Mouse (Mus musculus) heart, postnatal 0 days (tissue): Measurements from ENCODE around the gene Fam129c. TPM values are rescaled to one million over a fixed set of nuclear protein-coding genes. Genes with fewer than 3 reads are reported as not detected.

Source experiments
- ATAC-seq: fragments of 200-750 bp; cut with Nextera tagmentation; 2 replicates; pipeline ENCODE4 v1.8.0; 2017; ENCODE audit warnings: low read depth, moderate number of reproducible peaks, moderate library complexity; ENCODE audit not compliant: insufficient read depth
- DNase-seq: peaks from one replicate; pipeline ENCODE4 v3.0.0-alpha.2; 2016; ENCODE audit warnings: low spot score
- H3K27ac ChIP-seq: fragments of 300-500 bp; sonication (generic); 2 replicates; pipeline ENCODE4 v1.5.1; 2014; ENCODE audit warnings: low read depth, mild to moderate bottlenecking
- H3K27me3 ChIP-seq: fragments of 300-500 bp; sonication (generic); 2 replicates; pipeline ENCODE4 v1.6.1; 2014; ENCODE audit warnings: low read length, mixed read lengths; ENCODE audit not compliant: control insufficient read depth, insufficient read depth
- H3K36me3 ChIP-seq: fragments of 300-500 bp; sonication (generic); replicated peaks from 2 replicates; pipeline ENCODE4 v1.6.1; 2014; ENCODE audit warnings: low read length, mixed read lengths; ENCODE audit not compliant: control insufficient read depth, insufficient read depth
- H3K4me1 ChIP-seq: fragments of 300-500 bp; sonication (generic); 2 replicates; pipeline ENCODE4 v1.6.1; 2014; ENCODE audit warnings: antibody characterized with exemption; ENCODE audit not compliant: control insufficient read depth, insufficient read depth
- H3K4me2 ChIP-seq: fragments of 300-500 bp; sonication (generic); 2 replicates; pipeline ENCODE4 v1.6.1; 2014; ENCODE audit warnings: low read depth, mild to moderate bottlenecking, low read length, moderate library complexity
- H3K4me3 ChIP-seq: fragments of 300-500 bp; sonication (generic); 2 replicates; pipeline ENCODE4 v1.5.1; 2014; ENCODE audit warnings: low read depth, low read length
- H3K9ac ChIP-seq: fragments of 300-500 bp; sonication (generic); replicated peaks from 2 replicates; pipeline ENCODE4 v1.6.1; 2014; ENCODE audit warnings: low read depth, low read length, mixed read lengths
- H3K9me3 ChIP-seq: fragments of 300-500 bp; sonication (generic); replicated peaks from 2 replicates; pipeline ENCODE4 v1.6.1; 2016; ENCODE audit warnings: low read length; ENCODE audit not compliant: control insufficient read depth
- CTCF ChIP-seq: IDR thresholded peaks from 2 replicates; pipeline ENCODE4 v1.5.1; 2016; ENCODE audit warnings: antibody characterized with exemption, control low read depth, low read depth
- EP300 ChIP-seq: IDR thresholded peaks from 2 replicates; pipeline ENCODE4 v1.6.1; 2016; ENCODE audit warnings: antibody characterized with exemption, low read depth
- WGBS: fragments of 180-500 bp; shearing (Covaris S2); extraction: QIAGEN DNeasy Blood & Tissue Kit; methylation state at CpG from one replicate; pipeline ENCODE4 v1.1.7; 2014; 5-methylcytosine and 5-hydroxymethylcytosine counted together
- polyA plus RNA-seq: library from polyadenylated mRNA; unstranded; fragments of >200 nt; fragmentation: Nextera tagmentation; extraction: Ambion mirVana; gene quantifications from 2 replicates; pipeline ENCODE4 v1.2.1, GENCODE M21; 2015
- total RNA-seq: library from RNA; depleted of rRNA; stranded (reverse); fragments of >200 nt; gene quantifications from 2 replicates; pipeline ENCODE4 v1.2.3, GENCODE M21; 2014; ENCODE audit warnings: low replicate concordance

The Fam129c gene
- total and polyA plus RNA-seq, 2 experiments from 2014 or later: 0.59 to 12.6 TPM

- no peak overlapping the region for H3K4me2 ChIP-seq
- 91% methylated on average over 8 of the region's 8 CpGs for WGBS
- no peak overlapping the region for H3K9ac ChIP-seq
- ATAC-seq (no peak), DNase-seq (no peak)
- H3K4me1 ChIP-seq: peaks cover 18% of the 10 kb centered on the region
- H3K4me3 ChIP-seq: no peak overlapping the region
- no peak overlapping the region for H3K27ac ChIP-seq
- no peaks in the 10 kb centered on the region for H3K27me3 ChIP-seq
- H3K9me3 ChIP-seq: no peaks in the 10 kb centered on the region
- TF ChIP-seq EP300: no peak
- no peak for TF ChIP-seq CTCF
- no peaks in the 10 kb centered on the region for H3K36me3 ChIP-seq
Observed at GRCm38 (mm10) chr8:71593556-71594323, 3.7 kb upstream of the Fam129c start.

GRCm38 (mm10) chr8:71594324-71594722 lies 3.1 kb upstream of the Fam129c start:
- Histone ChIP-seq H3K4me1 (peaks cover 18% of the 10 kb centered on the region), H3K27ac (no peak overlapping the region), H3K27me3 (no peaks in the 10 kb centered on the region), H3K36me3 (no peaks in the 10 kb centered on the region), H3K4me2 (no peak overlapping the region), H3K9me3 (no peaks in the 10 kb centered on the region), H3K4me3 (no peak overlapping the region), H3K9ac (no peak overlapping the region)
- DNase-seq (no peak), ATAC-seq (no peak)
- no peak for TF ChIP-seq CTCF
- TF ChIP-seq EP300: no peak
- 93% methylated on average over 4 of the region's 4 CpGs for WGBS

GRCm38 (mm10) chr8:71595862-71596261 lies 1.6 kb upstream of the Fam129c start:
- Histone ChIP-seq H3K27ac (no peak overlapping the region), H3K9ac (no peak overlapping the region), H3K4me3 (no peak overlapping the region), H3K4me1 (peaks cover 17% of the 10 kb centered on the region), H3K36me3 (no peaks in the 10 kb centered on the region), H3K4me2 (no peak overlapping the region), H3K9me3 (no peaks in the 10 kb centered on the region), H3K27me3 (peaks cover 4% of the 10 kb centered on the region; the same call in 1 of the 2 replicates)
- WGBS: 13% methylated on average over 27 of the region's 27 CpGs
- no peak for TF ChIP-seq EP300
- TF ChIP-seq CTCF: peak; percentile 99
- ATAC-seq: peak; percentile 16; the same call in 1 of the 2 replicates
- peak; percentile 63 for DNase-seq

GRCm38 (mm10) chr8:71596384-71596783 lies 1.1 kb upstream of the Fam129c start:
- no peak overlapping the region for H3K9ac ChIP-seq
- TF ChIP-seq CTCF: no peak
- TF ChIP-seq EP300: no peak
- no peak for ATAC-seq
- peaks cover 12% of the 10 kb centered on the region for H3K4me1 ChIP-seq
- no peaks in the 10 kb centered on the region for H3K9me3 ChIP-seq
- H3K27me3 ChIP-seq: peaks cover 8% of the 10 kb centered on the region
- H3K4me3 ChIP-seq: no peak overlapping the region
- no peak for DNase-seq
- no peaks in the 10 kb centered on the region for H3K36me3 ChIP-seq
- no peak overlapping the region for H3K4me2 ChIP-seq
- H3K27ac ChIP-seq: no peak overlapping the region
- 58% methylated on average over 6 of the region's 6 CpGs for WGBS

GRCm38 (mm10) chr8:71596798-71597197 lies 650 bp upstream of the Fam129c start:
- H3K9ac ChIP-seq: no peak overlapping the region
- H3K4me2 ChIP-seq: no peak overlapping the region
- H3K36me3 ChIP-seq: no peaks in the 10 kb centered on the region
- H3K4me3 ChIP-seq: no peak overlapping the region
- H3K27me3 ChIP-seq: peaks cover 12% of the 10 kb centered on the region
- WGBS: 74% methylated on average over 4 of the region's 4 CpGs
- H3K9me3 ChIP-seq: no peaks in the 10 kb centered on the region
- peaks cover 11% of the 10 kb centered on the region for H3K4me1 ChIP-seq
- ATAC-seq (no peak), DNase-seq (no peak)
- H3K27ac ChIP-seq: no peak overlapping the region
- TF ChIP-seq EP300: no peak
- TF ChIP-seq CTCF: no peak

- peaks cover 27% of the 10 kb centered on the region for H3K27me3 ChIP-seq
- no peak overlapping the region for H3K27ac ChIP-seq
- no peaks in the 10 kb centered on the region for H3K9me3 ChIP-seq
- TF ChIP-seq CTCF (no peak), EP300 (no peak)
- H3K4me3 ChIP-seq: no peak overlapping the region
- no peak for DNase-seq
- H3K4me2 ChIP-seq: no peak overlapping the region
- H3K4me1 ChIP-seq: peaks cover 11% of the 10 kb centered on the region; the same call in 1 of the 2 replicates
- ATAC-seq: no peak
- no peaks in the 10 kb centered on the region for H3K36me3 ChIP-seq
- no peak overlapping the region for H3K9ac ChIP-seq
Observed at GRCm38 (mm10) chr8:71598375-71598774, 927 bp downstream of the Fam129c start.
